Mouse (Mus musculus): ENCODE measurements around the gene 1110008P14Rik.
"Not testable (repeated sequence)": the region's sequence is repeated elsewhere in the genome, so short reads cannot be mapped to it uniquely, and the experiment has no call there.

DNA sequence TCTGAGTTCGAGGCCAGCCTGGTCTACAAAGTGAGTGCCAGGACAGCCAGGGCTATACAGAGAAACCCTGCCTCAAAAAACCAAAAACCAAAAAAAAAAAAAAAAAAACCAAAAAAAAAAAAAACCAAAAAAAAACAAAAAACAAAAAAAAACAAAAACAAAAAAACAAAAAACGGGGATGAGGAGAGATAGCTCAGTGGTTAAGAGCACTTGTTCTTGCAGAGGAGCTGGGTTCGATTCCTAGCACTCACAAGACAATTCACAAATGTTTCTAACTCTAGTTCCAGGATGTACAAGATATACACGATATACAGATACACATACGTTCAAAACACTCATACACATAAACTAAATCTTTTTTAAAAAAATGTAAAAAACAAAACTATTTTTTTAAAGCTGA is 19.5 kb downstream of the 1110008P14Rik start:
- TF ChIP-seq POLR2A (IDR thresholded peaks at IDR 0.05; ENCODE audit: insufficient read length, low read depth); REST (IDR thresholded peaks at IDR 0.05; ENCODE audit: insufficient read depth, insufficient read length); POLR2AphosphoS2 (IDR thresholded peaks at IDR 0.05; ENCODE audit: insufficient read length, low read depth); MAX (IDR thresholded peaks at IDR 0.05; ENCODE audit: low read depth): not testable (repeated sequence)

All from myocyte (in vitro differentiated cells).